Mouse (Mus musculus): ENCODE measurements around the gene 9530003J23Rik. TPM values are rescaled to one million over a fixed set of nuclear protein-coding genes. Genes with fewer than 3 reads are reported as not detected.
"Not testable (repeated sequence)": the region's sequence is repeated elsewhere in the genome, so short reads cannot be mapped to it uniquely, and the experiment has no call there.

Gene 9530003J23Rik
- not detected in 2 replicates for polyA plus RNA-seq (2015; fragmentation: Nextera tagmentation; extraction: Ambion mirVana)

DNA sequence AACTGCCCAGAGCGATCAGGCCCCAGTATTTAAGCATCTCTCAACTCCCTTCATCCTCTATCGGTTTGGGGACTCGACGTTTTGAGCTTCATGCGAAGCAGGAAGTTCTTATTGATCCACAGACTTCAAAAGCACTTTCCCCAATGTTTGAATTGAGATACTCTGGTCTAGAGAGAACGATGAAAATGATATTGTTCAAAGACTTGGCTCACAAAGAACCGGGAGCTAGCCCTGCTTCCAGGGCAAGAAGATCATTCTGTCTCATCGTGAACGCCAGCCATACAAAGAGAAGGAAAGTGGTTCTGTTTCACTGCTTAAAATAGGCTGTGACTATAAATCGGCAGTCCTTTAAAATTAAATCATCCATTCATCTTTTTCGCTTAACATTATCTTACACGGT lies at the start of gene 9530003J23Rik:
Gene 9530003J23Rik (minus strand): TSS at position 101 of the 400 bp plus-strand sequence.
- no peaks in the 10 kb centered on the region for H3K4me1 ChIP-seq (ENCODE audit: control insufficient read depth, insufficient read depth, low read length)
- no peak for ATAC-seq (ENCODE audit: insufficient read depth, low FRiP score)
- WGBS = 81% methylated on average over 12 of the region's 12 CpGs

GRCm38 (mm10) chr10:117287226-117287850 lies 48.8 kb upstream of the 9530003J23Rik start:
- Histone ChIP-seq H3K4me2 (ENCODE audit: low read depth, low read length) (no peak overlapping the region), H3K4me3 (replicated peaks; ENCODE audit: low read length) (no peak overlapping the region), H3K4me1 (ENCODE audit: control insufficient read depth, insufficient read depth, low read length) (no peaks in the 10 kb centered on the region), H3K36me3 (ENCODE audit: control insufficient read depth, insufficient read depth, low read length) (no peaks in the 10 kb centered on the region), H3K9me3 (replicated peaks; ENCODE audit: control insufficient read depth, low read length) (no peaks in the 10 kb centered on the region), H3K9ac (ENCODE audit: low read length) (no peak overlapping the region), H3K27ac (ENCODE audit: low read length) (no peak overlapping the region), H3K27me3 (ENCODE audit: control insufficient read depth, insufficient read depth, low read length) (no peaks in the 10 kb centered on the region)
- no peak for ATAC-seq (ENCODE audit: insufficient read depth, low FRiP score)
- WGBS = 62% methylated on average over 3 of the region's 3 CpGs

More for the DNA sequence above, at the start of gene 9530003J23Rik:
- H3K27ac ChIP-seq (ENCODE audit: low read length) = no peak within 1 kb of the TSS
- H3K27me3 ChIP-seq (ENCODE audit: control insufficient read depth, insufficient read depth, low read length) = no peaks in the 10 kb centered on the region
- H3K36me3 ChIP-seq (ENCODE audit: control insufficient read depth, insufficient read depth, low read length) = no peaks in the 10 kb centered on the region
- H3K4me3 ChIP-seq (replicated peaks; ENCODE audit: low read length) = no peak within 1 kb of the TSS
- H3K9ac ChIP-seq (ENCODE audit: low read length) = no peak within 1 kb of the TSS
- no peak within 1 kb of the TSS for H3K4me2 ChIP-seq (ENCODE audit: low read depth, low read length)
- no peaks in the 10 kb centered on the region for H3K9me3 ChIP-seq (replicated peaks; ENCODE audit: control insufficient read depth, low read length)

DNA sequence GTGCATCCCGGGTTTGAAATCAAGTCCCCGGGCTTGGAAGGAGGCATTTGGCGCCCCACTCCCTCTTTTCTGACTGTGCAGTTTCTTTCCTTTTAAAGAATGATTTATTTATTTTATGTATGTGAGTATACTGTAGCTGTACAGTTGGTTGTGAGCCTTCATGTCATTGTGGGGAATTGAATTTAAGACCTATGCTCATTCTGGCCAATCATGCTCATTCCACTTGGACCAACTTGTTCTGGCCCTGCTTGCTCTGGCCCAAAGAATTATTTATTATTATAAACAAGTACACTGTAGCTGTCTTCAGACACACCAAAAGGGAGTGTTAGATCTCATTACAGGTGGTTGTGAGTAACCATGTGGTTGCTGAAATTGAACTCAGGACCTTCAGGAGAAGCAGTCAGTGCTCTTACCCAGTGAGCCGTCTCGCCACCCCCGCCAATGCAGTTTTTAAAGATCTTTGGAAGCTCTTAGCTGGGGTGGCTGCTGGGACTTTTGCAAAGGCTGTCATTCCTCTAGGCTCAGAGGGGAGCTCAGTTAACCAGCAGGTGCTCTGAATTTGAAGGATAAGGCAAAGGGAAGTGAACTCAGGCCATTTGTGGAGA lies 48.0 kb upstream of the 9530003J23Rik start:
- Histone ChIP-seq H3K27ac (ENCODE audit: low read length) (no peak overlapping the region), H3K4me1 (ENCODE audit: control insufficient read depth, insufficient read depth, low read length) (no peaks in the 10 kb centered on the region), H3K9me3 (replicated peaks; ENCODE audit: control insufficient read depth, low read length) (no peaks in the 10 kb centered on the region), H3K27me3 (ENCODE audit: control insufficient read depth, insufficient read depth, low read length) (no peaks in the 10 kb centered on the region), H3K4me3 (replicated peaks; ENCODE audit: low read length) (no peak overlapping the region), H3K36me3 (ENCODE audit: control insufficient read depth, insufficient read depth, low read length) (no peaks in the 10 kb centered on the region), H3K4me2 (ENCODE audit: low read depth, low read length) (no peak overlapping the region), H3K9ac (ENCODE audit: low read length) (no peak overlapping the region)
- ATAC-seq (ENCODE audit: insufficient read depth, low FRiP score) = no peak
- 87% methylated on average over 6 of the region's 6 CpGs for WGBS

GRCm38 (mm10) chr10:117285584-117285983 lies 47.1 kb upstream of the 9530003J23Rik start:
- not testable (repeated sequence) for H3K4me1 ChIP-seq (ENCODE audit: control insufficient read depth, insufficient read depth, low read length); ATAC-seq (ENCODE audit: insufficient read depth, low FRiP score)
- WGBS = 56% methylated on average over 2 of the region's 7 CpGs

DNA sequence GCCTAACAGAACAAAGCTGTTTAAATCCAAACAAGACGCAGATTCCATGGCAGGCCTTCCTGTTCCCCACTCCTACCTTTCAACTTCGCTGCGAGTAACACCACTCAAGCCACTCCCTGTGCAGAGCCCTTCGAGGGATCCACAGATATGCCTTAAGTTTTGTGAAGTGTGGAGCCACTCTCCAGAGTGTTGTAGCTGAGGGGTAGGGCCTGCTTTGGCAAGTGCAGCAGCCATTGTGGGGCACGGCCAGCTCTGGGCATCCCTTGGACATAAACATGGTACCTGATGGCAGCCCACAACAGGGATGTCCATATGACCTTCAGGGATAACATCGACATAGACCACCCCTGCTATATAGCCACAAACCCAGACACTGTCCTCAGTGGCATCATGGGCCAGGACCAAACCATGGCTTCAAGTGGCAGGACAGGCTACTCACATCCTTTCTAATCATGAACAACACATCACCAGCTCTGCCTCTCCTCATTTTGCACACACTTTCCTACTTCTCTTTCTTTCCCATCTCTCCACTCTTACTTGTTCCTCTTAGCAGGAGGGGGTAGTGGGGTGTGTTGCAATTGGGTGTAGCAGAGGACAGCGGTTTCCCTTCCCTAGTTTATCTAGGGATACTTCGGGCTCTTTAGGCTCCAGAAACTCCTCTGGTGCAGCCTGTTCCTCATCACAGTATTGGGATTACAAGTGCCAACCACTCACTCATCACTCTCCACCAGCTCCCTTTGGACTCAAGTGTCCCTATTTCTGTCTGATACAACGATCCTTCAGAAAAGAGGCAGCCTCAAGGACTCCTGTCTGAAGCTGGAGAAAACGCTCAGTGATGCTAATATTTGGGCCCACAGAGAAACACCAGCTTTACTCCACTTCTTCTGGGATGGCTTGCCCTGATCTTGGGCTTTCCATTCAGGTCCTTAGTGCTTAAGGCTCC lies 46.3 kb upstream of the 9530003J23Rik start:
- H3K27me3 ChIP-seq (ENCODE audit: control insufficient read depth, insufficient read depth, low read length) = no peaks in the 10 kb centered on the region
- H3K4me1 ChIP-seq (ENCODE audit: control insufficient read depth, insufficient read depth, low read length) = no peaks in the 10 kb centered on the region
- no peaks in the 10 kb centered on the region for H3K36me3 ChIP-seq (ENCODE audit: control insufficient read depth, insufficient read depth, low read length)
- H3K4me3 ChIP-seq (replicated peaks; ENCODE audit: low read length) = no peak overlapping the region
- H3K9me3 ChIP-seq (replicated peaks; ENCODE audit: control insufficient read depth, low read length) = no peaks in the 10 kb centered on the region
- WGBS = 75% methylated on average over 10 of the region's 10 CpGs
- H3K27ac ChIP-seq (ENCODE audit: low read length) = no peak overlapping the region
- H3K4me2 ChIP-seq (ENCODE audit: low read depth, low read length) = no peak overlapping the region
- no peak overlapping the region for H3K9ac ChIP-seq (ENCODE audit: low read length)
- ATAC-seq (ENCODE audit: insufficient read depth, low FRiP score) = no peak

More at GRCm38 (mm10) chr10:117285584-117285983, 47.1 kb upstream of the 9530003J23Rik start:
- H3K36me3 ChIP-seq (ENCODE audit: control insufficient read depth, insufficient read depth, low read length); H3K4me3 ChIP-seq (replicated peaks; ENCODE audit: low read length); H3K27ac ChIP-seq (ENCODE audit: low read length); H3K9ac ChIP-seq (ENCODE audit: low read length); H3K27me3 ChIP-seq (ENCODE audit: control insufficient read depth, insufficient read depth, low read length); H3K9me3 ChIP-seq (replicated peaks; ENCODE audit: control insufficient read depth, low read length); H3K4me2 ChIP-seq (ENCODE audit: low read depth, low read length): not testable (repeated sequence)

DNA sequence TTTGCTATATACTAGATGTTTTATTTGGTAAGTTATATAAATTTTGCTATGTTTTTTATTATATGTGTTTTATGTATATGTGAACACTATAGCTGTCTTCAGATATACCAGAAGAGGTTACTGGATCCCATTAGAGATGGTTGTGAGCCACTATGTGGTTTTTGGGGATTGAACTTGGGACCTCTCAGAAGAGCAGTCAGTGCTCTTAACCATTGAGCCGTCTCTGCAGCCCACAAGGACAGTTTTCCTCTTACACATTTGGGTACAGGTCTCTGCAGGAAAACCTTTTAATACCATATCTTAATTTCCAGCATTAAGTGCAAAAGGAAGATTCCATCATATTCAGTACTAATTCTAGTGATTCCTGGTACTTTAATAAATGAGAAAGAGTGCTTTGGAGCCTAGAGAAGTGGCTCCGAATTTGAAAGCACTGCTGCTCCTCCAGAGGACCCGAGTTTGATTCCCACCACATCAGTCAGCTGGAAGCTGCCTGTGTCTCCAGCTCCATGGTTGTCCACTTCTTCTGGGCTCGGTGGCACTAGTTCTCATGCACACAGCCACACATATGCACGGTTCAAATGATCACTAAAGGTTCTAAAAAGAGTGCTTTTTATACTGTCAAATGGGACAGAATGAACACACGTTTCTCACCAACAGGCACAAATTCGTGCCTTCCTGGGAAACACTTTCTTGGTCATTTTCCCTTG lies 45.5 kb upstream of the 9530003J23Rik start:
- H3K36me3 ChIP-seq (ENCODE audit: control insufficient read depth, insufficient read depth, low read length) = no peaks in the 10 kb centered on the region
- 75% methylated on average over 7 of the region's 7 CpGs for WGBS
- no peaks in the 10 kb centered on the region for H3K9me3 ChIP-seq (replicated peaks; ENCODE audit: control insufficient read depth, low read length)
- H3K27ac ChIP-seq (ENCODE audit: low read length) = no peak overlapping the region
- no peaks in the 10 kb centered on the region for H3K27me3 ChIP-seq (ENCODE audit: control insufficient read depth, insufficient read depth, low read length)
- no peak for ATAC-seq (ENCODE audit: insufficient read depth, low FRiP score)
- H3K4me3 ChIP-seq (replicated peaks; ENCODE audit: low read length) = no peak overlapping the region
- no peaks in the 10 kb centered on the region for H3K4me1 ChIP-seq (ENCODE audit: control insufficient read depth, insufficient read depth, low read length)
- no peak overlapping the region for H3K9ac ChIP-seq (ENCODE audit: low read length)
- H3K4me2 ChIP-seq (ENCODE audit: low read depth, low read length) = no peak overlapping the region

DNA sequence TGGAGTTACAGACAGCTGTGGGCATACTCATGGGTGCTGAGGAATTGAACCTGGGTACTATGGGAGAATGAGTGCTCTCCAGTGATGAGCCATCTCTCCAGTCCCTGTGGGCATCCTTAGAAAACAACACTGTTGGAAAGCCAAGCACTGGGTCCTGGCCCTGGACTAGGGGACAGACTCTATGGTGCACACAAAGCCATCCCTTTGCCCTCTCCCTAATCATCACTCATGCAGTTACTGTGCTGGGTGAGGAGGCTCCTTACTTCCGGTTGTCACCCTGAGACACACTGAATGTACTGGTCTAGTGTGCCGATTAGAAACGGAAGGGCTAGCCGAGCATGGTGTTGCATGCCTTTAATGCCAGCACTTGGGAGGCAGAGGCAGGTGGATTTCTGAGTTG lies 44.7 kb upstream of the 9530003J23Rik start:
- not testable (repeated sequence) for H3K36me3 ChIP-seq (ENCODE audit: control insufficient read depth, insufficient read depth, low read length); H3K4me1 ChIP-seq (ENCODE audit: control insufficient read depth, insufficient read depth, low read length); ATAC-seq (ENCODE audit: insufficient read depth, low FRiP score); H3K4me2 ChIP-seq (ENCODE audit: low read depth, low read length); H3K9me3 ChIP-seq (replicated peaks; ENCODE audit: control insufficient read depth, low read length); H3K4me3 ChIP-seq (replicated peaks; ENCODE audit: low read length); H3K27me3 ChIP-seq (ENCODE audit: control insufficient read depth, insufficient read depth, low read length); H3K27ac ChIP-seq (ENCODE audit: low read length); H3K9ac ChIP-seq (ENCODE audit: low read length)
- WGBS = 78% methylated on average over 4 of the region's 4 CpGs

DNA sequence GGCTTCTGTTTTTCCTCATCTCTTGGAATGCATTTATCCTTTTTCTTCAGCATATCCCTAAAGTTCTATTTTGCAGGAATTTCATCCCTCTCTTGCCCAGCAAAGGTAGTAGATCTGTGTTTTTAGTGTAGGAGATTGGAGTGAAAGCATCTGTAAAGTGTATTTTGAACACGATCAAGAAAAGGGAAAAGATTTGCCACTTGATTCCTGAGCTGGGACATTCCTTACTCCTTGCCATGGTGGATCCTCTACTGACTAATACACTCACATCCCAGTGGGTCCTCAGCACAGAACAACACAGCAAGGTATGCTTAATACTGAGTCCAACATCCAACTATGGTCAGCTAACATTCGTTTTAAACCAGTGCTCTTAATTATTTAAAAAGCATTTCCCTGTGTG lies 44.0 kb upstream of the 9530003J23Rik start:
- ATAC-seq (ENCODE audit: insufficient read depth, low FRiP score) = no peak
- no peak overlapping the region for H3K9ac ChIP-seq (ENCODE audit: low read length)
- no peaks in the 10 kb centered on the region for H3K9me3 ChIP-seq (replicated peaks; ENCODE audit: control insufficient read depth, low read length)
- H3K36me3 ChIP-seq (ENCODE audit: control insufficient read depth, insufficient read depth, low read length) = no peaks in the 10 kb centered on the region
- no peaks in the 10 kb centered on the region for H3K27me3 ChIP-seq (ENCODE audit: control insufficient read depth, insufficient read depth, low read length)
- WGBS = 57% methylated on average over 2 of the region's 2 CpGs
- no peaks in the 10 kb centered on the region for H3K4me1 ChIP-seq (ENCODE audit: control insufficient read depth, insufficient read depth, low read length)
- H3K4me3 ChIP-seq (replicated peaks; ENCODE audit: low read length) = no peak overlapping the region
- H3K4me2 ChIP-seq (ENCODE audit: low read depth, low read length) = 0 out of 2 replicates have a peak overlapping the region, but pooled peaks have one; percentile 20
- H3K27ac ChIP-seq (ENCODE audit: low read length) = no peak overlapping the region

Data from stomach, embryonic 16.5 days (tissue).